Mouse (Mus musculus): ENCODE results near the gene Gm28043.

DNA sequence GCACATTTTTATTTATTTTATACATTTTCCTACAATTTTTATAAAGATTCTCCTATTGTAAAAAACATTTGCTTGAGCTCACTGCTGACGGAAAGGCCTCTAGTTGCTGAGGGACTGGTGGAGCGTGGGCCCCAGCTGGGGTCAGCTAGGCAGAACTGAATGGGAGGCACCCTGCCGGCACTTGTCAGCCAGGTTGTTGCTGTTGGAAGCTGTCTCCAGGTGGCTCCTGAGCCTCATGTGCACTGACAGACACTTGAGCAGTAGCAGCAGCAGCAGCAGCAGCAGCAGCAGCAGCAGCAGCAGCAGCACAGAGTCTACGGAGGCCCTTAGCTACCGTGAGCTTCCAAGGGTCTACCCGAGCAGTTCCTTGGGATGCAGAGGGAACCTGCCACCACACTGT is 72.7 kb downstream of the Gm28043 start:
- TF ChIP-seq CTCF (conservative IDR thresholded peaks at IDR 0.05 in 1 of 2, IDR thresholded peaks at IDR 0.05 in 1 of 2; ENCODE audit: low read depth in 2 of 2, low read length in 2 of 2) = no peak
- no peak for TF ChIP-seq MAFK (IDR thresholded peaks at IDR 0.05; ENCODE audit: insufficient replicate concordance, low read length)
- no peak for TF ChIP-seq NRF1 (IDR thresholded peaks at IDR 0.05; ENCODE audit: low read depth, low read length)
- TF ChIP-seq EP300 (IDR thresholded peaks at IDR 0.05; ENCODE audit: low read length) = no peak
- TF ChIP-seq RCOR1 (conservative IDR thresholded peaks at IDR 0.05; ENCODE audit: low read depth, low read length) = no peak
- no peak for TF ChIP-seq ZC3H11A (IDR thresholded peaks at IDR 0.05; ENCODE audit: low read depth, low read length)
- TF ChIP-seq JUN (IDR thresholded peaks at IDR 0.05; ENCODE audit: insufficient read depth, low read depth, low read length) = no peak
